Mouse (Mus musculus): ENCODE data around the gene Gchfr. TPM values are rescaled to one million over a fixed set of nuclear protein-coding genes. Genes with fewer than 3 reads are reported as not detected.
A peak's percentile ranks its signal among the peaks of the same experiment; 100 is the strongest.

The Gchfr gene
- polyA plus RNA-seq, 1 experiment from 2014 or later, result 7.4 TPM

- Histone ChIP-seq H3K4me3 (ENCODE audit: low read depth, low read length) (no peak overlapping the region), H3K4me2 (no peak overlapping the region), H3K4me1 (ENCODE audit: control insufficient read depth, insufficient read depth, low read length) (peaks cover 13% of the 10 kb centered on the region), H3K27me3 (ENCODE audit: control insufficient read depth, insufficient read depth, low read length) (no peaks in the 10 kb centered on the region), H3K36me3 (ENCODE audit: control insufficient read depth, insufficient read depth, low read length) (no peaks in the 10 kb centered on the region), H3K9me3 (replicated peaks; ENCODE audit: control insufficient read depth, low read length) (no peaks in the 10 kb centered on the region), H3K9ac (ENCODE audit: low read depth, low read length) (no peak overlapping the region), H3K27ac (ENCODE audit: low read depth, low read length) (no peak overlapping the region)
- no peak for ATAC-seq (replicated peaks; ENCODE audit: insufficient number of reproducible peaks, low FRiP score, low TSS enrichment)
- 21% methylated on average over 1 of the region's 1 CpGs for WGBS (ENCODE audit: insufficient replicate concordance)
These were observed 30.5 kb downstream of the Gchfr start for GRCm38 (mm10) chr2:119198049-119198448.

GRCm38 (mm10) chr2:119198934-119199333 lies 31.4 kb downstream of the Gchfr start:
- no peaks in the 10 kb centered on the region for H3K9me3 ChIP-seq (replicated peaks; ENCODE audit: control insufficient read depth, low read length)
- H3K9ac ChIP-seq (ENCODE audit: low read depth, low read length), result no peak overlapping the region
- WGBS (ENCODE audit: insufficient replicate concordance), result 63% methylated on average over 3 of the region's 3 CpGs
- no peaks in the 10 kb centered on the region for H3K27me3 ChIP-seq (ENCODE audit: control insufficient read depth, insufficient read depth, low read length)
- H3K4me3 ChIP-seq (ENCODE audit: low read depth, low read length), result no peak overlapping the region
- peaks cover 14% of the 10 kb centered on the region for H3K4me1 ChIP-seq (ENCODE audit: control insufficient read depth, insufficient read depth, low read length)
- H3K36me3 ChIP-seq (ENCODE audit: control insufficient read depth, insufficient read depth, low read length), result no peaks in the 10 kb centered on the region
- no peak overlapping the region for H3K4me2 ChIP-seq
- H3K27ac ChIP-seq (ENCODE audit: low read depth, low read length), result no peak overlapping the region
- ATAC-seq (replicated peaks; ENCODE audit: insufficient number of reproducible peaks, low FRiP score, low TSS enrichment), result no peak

GRCm38 (mm10) chr2:119202914-119203453 lies 35.4 kb downstream of the Gchfr start:
- Histone ChIP-seq H3K4me2 (no peak overlapping the region), H3K9ac (ENCODE audit: low read depth, low read length) (no peak overlapping the region), H3K27me3 (ENCODE audit: control insufficient read depth, insufficient read depth, low read length) (no peaks in the 10 kb centered on the region), H3K4me1 (ENCODE audit: control insufficient read depth, insufficient read depth, low read length) (peaks cover 15% of the 10 kb centered on the region), H3K9me3 (replicated peaks; ENCODE audit: control insufficient read depth, low read length) (no peaks in the 10 kb centered on the region), H3K4me3 (ENCODE audit: low read depth, low read length) (no peak overlapping the region), H3K27ac (ENCODE audit: low read depth, low read length) (no peak overlapping the region), H3K36me3 (ENCODE audit: control insufficient read depth, insufficient read depth, low read length) (no peaks in the 10 kb centered on the region)
- ATAC-seq (replicated peaks; ENCODE audit: insufficient number of reproducible peaks, low FRiP score, low TSS enrichment), result no peak
- 63% methylated on average over 5 of the region's 5 CpGs for WGBS (ENCODE audit: insufficient replicate concordance)

GRCm38 (mm10) chr2:119203871-119204460 lies 36.4 kb downstream of the Gchfr start:
- Histone ChIP-seq H3K27me3 (ENCODE audit: control insufficient read depth, insufficient read depth, low read length) (no peaks in the 10 kb centered on the region), H3K4me1 (ENCODE audit: control insufficient read depth, insufficient read depth, low read length) (peaks cover 12% of the 10 kb centered on the region; the same call in 1 of the 2 replicates), H3K4me3 (ENCODE audit: low read depth, low read length) (no peak overlapping the region), H3K27ac (ENCODE audit: low read depth, low read length) (no peak overlapping the region), H3K36me3 (ENCODE audit: control insufficient read depth, insufficient read depth, low read length) (no peaks in the 10 kb centered on the region), H3K9ac (ENCODE audit: low read depth, low read length) (no peak overlapping the region), H3K4me2 (no peak overlapping the region), H3K9me3 (replicated peaks; ENCODE audit: control insufficient read depth, low read length) (no peaks in the 10 kb centered on the region)
- ATAC-seq (replicated peaks; ENCODE audit: insufficient number of reproducible peaks, low FRiP score, low TSS enrichment), result no peak
- WGBS (ENCODE audit: insufficient replicate concordance), result 74% methylated on average over 4 of the region's 4 CpGs

GRCm38 (mm10) chr2:119207961-119208343 lies 40.4 kb downstream of the Gchfr start:
- Histone ChIP-seq H3K9ac (ENCODE audit: low read depth, low read length) (peak overlapping the region; percentile 75), H3K27me3 (ENCODE audit: control insufficient read depth, insufficient read depth, low read length) (no peaks in the 10 kb centered on the region), H3K4me3 (ENCODE audit: low read depth, low read length) (peak overlapping the region; percentile 78), H3K27ac (ENCODE audit: low read depth, low read length) (peak overlapping the region; percentile 66), H3K4me2 (peak overlapping the region; percentile 62), H3K9me3 (replicated peaks; ENCODE audit: control insufficient read depth, low read length) (no peaks in the 10 kb centered on the region), H3K4me1 (ENCODE audit: control insufficient read depth, insufficient read depth, low read length) (peaks cover 12% of the 10 kb centered on the region), H3K36me3 (ENCODE audit: control insufficient read depth, insufficient read depth, low read length) (peaks cover 21% of the 10 kb centered on the region)
- ATAC-seq (replicated peaks; ENCODE audit: insufficient number of reproducible peaks, low FRiP score, low TSS enrichment), result no peak
- WGBS (ENCODE audit: insufficient replicate concordance), result 19% methylated on average over 6 of the region's 6 CpGs

GRCm38 (mm10) chr2:119208344-119209175 lies 41.0 kb downstream of the Gchfr start, which contains the start of the genes Zfyve19 and Dnajc17:
Zfyve19 (plus strand) TSS chr2:119208617.
Dnajc17 (minus strand) TSS chr2:119208795.
- Histone ChIP-seq H3K36me3 (ENCODE audit: control insufficient read depth, insufficient read depth, low read length) (peaks cover 21% of the 10 kb centered on the region), H3K9ac (ENCODE audit: low read depth, low read length) (peak within 1 kb of the TSS; percentile 84), H3K4me2 (peak within 1 kb of the TSS; percentile 62), H3K4me1 (ENCODE audit: control insufficient read depth, insufficient read depth, low read length) (peaks cover 10% of the 10 kb centered on the region), H3K9me3 (replicated peaks; ENCODE audit: control insufficient read depth, low read length) (no peaks in the 10 kb centered on the region), H3K27ac (ENCODE audit: low read depth, low read length) (peak within 1 kb of the TSS; percentile 66), H3K4me3 (ENCODE audit: low read depth, low read length) (peak within 1 kb of the TSS; percentile 78), H3K27me3 (ENCODE audit: control insufficient read depth, insufficient read depth, low read length) (no peaks in the 10 kb centered on the region)
- under 1% methylated on average over 51 of the region's 51 CpGs for WGBS (ENCODE audit: insufficient replicate concordance)
- peak; percentile 96 for ATAC-seq (replicated peaks; ENCODE audit: insufficient number of reproducible peaks, low FRiP score, low TSS enrichment)

GRCm38 (mm10) chr2:119209176-119209507 lies 41.6 kb downstream of the Gchfr start:
- Histone ChIP-seq H3K4me3 (ENCODE audit: low read depth, low read length) (peak overlapping the region; percentile 78), H3K27me3 (ENCODE audit: control insufficient read depth, insufficient read depth, low read length) (no peaks in the 10 kb centered on the region), H3K9me3 (replicated peaks; ENCODE audit: control insufficient read depth, low read length) (no peaks in the 10 kb centered on the region), H3K4me1 (ENCODE audit: control insufficient read depth, insufficient read depth, low read length) (peaks cover 10% of the 10 kb centered on the region), H3K4me2 (peak overlapping the region; percentile 62), H3K27ac (ENCODE audit: low read depth, low read length) (peak overlapping the region; percentile 62), H3K9ac (ENCODE audit: low read depth, low read length) (peak overlapping the region; percentile 84), H3K36me3 (ENCODE audit: control insufficient read depth, insufficient read depth, low read length) (peaks cover 21% of the 10 kb centered on the region)
- 2% methylated on average over 13 of the region's 13 CpGs for WGBS (ENCODE audit: insufficient replicate concordance)
- no peak for ATAC-seq (replicated peaks; ENCODE audit: insufficient number of reproducible peaks, low FRiP score, low TSS enrichment)

Data from heart, embryonic 11.5 days (tissue).